Mouse (Mus musculus): Measurements from ENCODE around the gene Atp6v0c. TPM values are rescaled to one million over a fixed set of nuclear protein-coding genes. Genes with fewer than 3 reads are reported as not detected.

The Atp6v0c gene
- 198 and 244 TPM in 2 replicates for polyA plus RNA-seq (2012; rRNA removed)

GRCm38 (mm10) chr17:24169317-24170065 is at the start of gene Atp6v0c:
Gene Atp6v0c (minus strand): TSS chr17:24169702.

DNA sequence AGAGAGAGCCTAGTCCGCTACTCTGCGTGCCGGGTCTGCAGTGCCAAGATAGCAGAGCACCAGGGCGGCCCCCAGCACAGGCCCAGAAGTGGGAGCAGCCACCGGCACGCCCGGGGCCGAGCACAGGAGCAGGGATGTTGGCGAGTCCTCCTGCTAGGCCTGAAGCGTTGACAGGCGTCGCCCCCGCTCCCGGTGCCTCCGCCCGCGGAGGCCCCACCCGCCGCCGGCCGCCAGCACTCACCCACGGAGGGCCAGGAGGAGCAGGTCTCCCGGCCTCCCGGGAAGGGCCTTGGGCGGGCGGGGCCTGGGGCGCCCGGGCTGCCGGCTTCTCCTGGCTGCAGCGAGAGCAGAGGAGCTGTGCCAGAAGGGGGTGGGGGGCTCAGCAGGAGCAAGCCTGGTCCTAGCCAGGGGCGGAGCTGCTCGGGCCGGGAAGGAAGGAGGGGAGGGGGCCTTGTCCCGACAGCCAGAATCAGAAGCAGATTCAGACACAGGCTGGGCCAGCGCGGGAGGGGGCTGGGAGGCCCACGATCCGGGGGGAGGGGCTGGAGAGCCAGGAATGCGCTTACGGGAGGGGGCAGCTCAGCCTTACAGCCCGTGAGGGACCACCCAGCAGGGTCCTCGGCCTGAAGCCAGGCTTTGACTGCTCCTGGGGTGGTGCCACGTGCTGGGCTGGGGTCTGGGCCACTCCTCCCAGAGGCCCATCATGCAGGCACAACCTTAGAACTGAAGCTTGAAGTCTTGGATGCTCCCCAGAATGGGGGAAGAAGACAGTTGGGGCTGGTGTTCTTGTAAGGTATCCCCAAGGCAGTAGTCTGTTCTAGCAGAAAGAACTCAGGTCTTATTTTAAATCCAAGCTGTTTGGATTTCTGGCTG is 39.8 kb upstream of the Atp6v0c start, which contains the start of gene Ntn3:
TSS of gene Ntn3 (minus strand) at position 489 of the 873 bp plus-strand sequence.

GRCm38 (mm10) chr17:24205284-24205888 is 35.9 kb upstream of the Atp6v0c start, which contains the start of gene Tbc1d24:
Gene Tbc1d24 (minus strand): TSS chr17:24205562.

GRCm38 (mm10) chr17:24163176-24163962 is 6.1 kb downstream of the Atp6v0c start, which contains the start of gene Amdhd2:
Gene Amdhd2 (minus strand): TSS chr17:24163766.

GRCm38 (mm10) chr17:24150824-24151223 is 18.7 kb downstream of the Atp6v0c start, which contains the start of gene Pdpk1:
Gene Pdpk1 (minus strand): TSS chr17:24150924.

Other genes starting within 250 kb of the Atp6v0c start
- gene Sbp, start 228.0 kb downstream of the Atp6v0c start, polyA plus RNA-seq (2012; rRNA removed): 0.02 TPM in 1 of 2 replicates, not detected in the other
- not detected in 2 replicates for gene Sbpl, start 214.4 kb downstream of the Atp6v0c start, polyA plus RNA-seq (2012; rRNA removed)
- gene Prss30, start 189.1 kb downstream of the Atp6v0c start, polyA plus RNA-seq (2012; rRNA removed): 0.06 and 0.09 TPM in 2 replicates
- gene Prss22, start 171.6 kb downstream of the Atp6v0c start, polyA plus RNA-seq (2012; rRNA removed): 0.05 TPM in 1 of 2 replicates, not detected in the other
- gene Prss27, start 131.6 kb downstream of the Atp6v0c start, polyA plus RNA-seq (2012; rRNA removed): 0.10 TPM in 1 of 2 replicates, not detected in the other
- gene Kctd5, start 96.2 kb downstream of the Atp6v0c start, polyA plus RNA-seq (2012; rRNA removed): 9.7 and 11.2 TPM in 2 replicates
- gene Pdpk1, start 18.8 kb downstream of the Atp6v0c start, polyA plus RNA-seq (2012; rRNA removed): 9.2 and 11.4 TPM in 2 replicates
- 9.5 and 10.5 TPM in 2 replicates for gene Amdhd2, start 5.9 kb downstream of the Atp6v0c start, polyA plus RNA-seq (2012; rRNA removed)
- 12.2 and 15.2 TPM in 2 replicates for gene Tbc1d24, start 35.9 kb upstream of the Atp6v0c start, polyA plus RNA-seq (2012; rRNA removed)
- gene Ntn3, start 39.8 kb upstream of the Atp6v0c start, polyA plus RNA-seq (2012; rRNA removed): 0.45 and 0.63 TPM in 2 replicates
- 15.4 and 18.1 TPM in 2 replicates for gene Tedc2, start 51.1 kb upstream of the Atp6v0c start, polyA plus RNA-seq (2012; rRNA removed)
- 33.9 and 39.6 TPM in 2 replicates for gene Ccnf, start 81.8 kb upstream of the Atp6v0c start, polyA plus RNA-seq (2012; rRNA removed)
- gene Abca17, start 181.4 kb upstream of the Atp6v0c start, polyA plus RNA-seq (2012; rRNA removed): not detected in 2 replicates
- 12.3 and 15.2 TPM in 2 replicates for gene Abca3, start 182.2 kb upstream of the Atp6v0c start, polyA plus RNA-seq (2012; rRNA removed)
- gene Rnps1, start 244.9 kb upstream of the Atp6v0c start, polyA plus RNA-seq (2012; rRNA removed): 108 and 124 TPM in 2 replicates